Mouse (Mus musculus) central nervous system, embryonic 18 days (tissue): ENCODE data around the gene Smlr1. TPM values are rescaled to one million over a fixed set of nuclear protein-coding genes. Genes with fewer than 3 reads are reported as not detected.

Source experiments
- polyA plus RNA-seq: library from polyadenylated mRNA; depleted of rRNA; stranded (reverse); fragments of >200 nt; gene quantifications from 2 replicates; pipeline ENCODE4 v1.2.3, GENCODE M21; 2012; rRNA removed

The Smlr1 gene
- 0.08 and 0.17 TPM in 2 replicates for polyA plus RNA-seq

DNA sequence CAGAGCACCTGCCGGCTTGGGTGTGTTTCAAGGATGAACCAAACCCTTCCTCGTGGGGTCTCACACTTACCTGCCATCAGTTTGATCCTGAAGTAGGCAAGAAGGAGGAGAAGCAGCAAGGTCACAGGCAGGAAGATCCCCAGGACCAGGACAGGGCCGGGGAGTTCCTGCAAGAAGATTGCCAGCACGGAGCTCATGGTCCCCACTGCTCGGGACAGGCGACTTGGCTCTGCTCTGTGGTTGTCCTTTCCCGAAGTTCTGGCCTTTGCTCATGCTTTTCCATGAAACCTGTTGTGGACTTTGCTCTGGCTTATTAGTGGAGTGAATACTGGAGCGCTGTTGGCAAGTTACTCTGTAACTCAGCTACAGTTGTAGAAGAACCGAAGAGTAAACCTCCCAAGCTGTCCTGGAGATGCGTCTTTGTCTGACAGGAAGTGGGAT is at the start of gene Smlr1:
Gene Smlr1, minus strand, starts transcription at position 377 of the 441 bp plus-strand sequence.

Other genes with a start within 250 kb of the Smlr1 start
- 53.0 and 57.0 TPM in 2 replicates for gene Akap7, start 228.4 kb downstream of the Smlr1 start, polyA plus RNA-seq
- 64.7 and 81.2 TPM in 2 replicates for gene Epb41l2, start 176.5 kb downstream of the Smlr1 start, polyA plus RNA-seq